Mouse (Mus musculus) stomach, embryonic 14.5 days (tissue): ENCODE results near the gene Perm1. TPM values are rescaled to one million over a fixed set of nuclear protein-coding genes. Genes with fewer than 3 reads are reported as not detected.

Experiments
- ATAC-seq: fragments of 200-750 bp; cut with Nextera tagmentation; 2 replicates; pipeline ENCODE4 v1.8.0; 2017; ENCODE audit warnings: low read depth, moderate TSS enrichment; ENCODE audit not compliant: insufficient number of reproducible peaks, insufficient read depth, low FRiP score
- H3K27ac ChIP-seq: fragments of 300-500 bp; sonication (generic); 2 replicates; pipeline ENCODE4 v1.5.1; 2014; ENCODE audit warnings: mild to moderate bottlenecking, low read length, moderate library complexity, mixed read lengths
- H3K27me3 ChIP-seq: fragments of 300-500 bp; sonication (generic); 2 replicates; pipeline ENCODE4 v1.6.1; 2014; ENCODE audit warnings: low read length, control low read depth, mixed read lengths; ENCODE audit not compliant: control insufficient read depth, insufficient read depth
- H3K36me3 ChIP-seq: fragments of 300-500 bp; sonication (generic); 2 replicates; pipeline ENCODE4 v1.6.1; 2014; ENCODE audit warnings: mild to moderate bottlenecking, control low read depth, low read length, moderate library complexity, mixed read lengths; ENCODE audit not compliant: control insufficient read depth, insufficient read depth
- H3K4me1 ChIP-seq: fragments of 300-500 bp; sonication (generic); 2 replicates; pipeline ENCODE4 v1.6.1; 2014; ENCODE audit warnings: low read length, control low read depth, mixed read lengths; ENCODE audit not compliant: control insufficient read depth, insufficient read depth
- H3K4me2 ChIP-seq: fragments of 300-500 bp; sonication (generic); replicated peaks from 2 replicates; pipeline ENCODE4 v1.6.1; 2014; ENCODE audit warnings: low read depth, low read length, control low read depth
- H3K4me3 ChIP-seq: fragments of 300-500 bp; sonication (generic); 2 replicates; pipeline ENCODE4 v1.5.1; 2014; ENCODE audit warnings: low read depth, low read length, control low read depth
- H3K9ac ChIP-seq: fragments of 300-500 bp; sonication (generic); replicated peaks from 2 replicates; pipeline ENCODE4 v1.6.1; 2014; ENCODE audit warnings: low read depth, mild to moderate bottlenecking, control low read depth, low read length, moderate library complexity, mixed read lengths
- H3K9me3 ChIP-seq: fragments of 300-500 bp; sonication (generic); 2 replicates; pipeline ENCODE4 v1.6.1; 2016; ENCODE audit warnings: low read depth, low read length, control low read depth; ENCODE audit not compliant: control insufficient read depth
- WGBS: fragments of 180-500 bp; shearing (Covaris S2); extraction: QIAGEN DNeasy Blood & Tissue Kit; methylation state at CpG from one replicate; pipeline ENCODE4 v1.1.7; 2014; 5-methylcytosine and 5-hydroxymethylcytosine counted together
- polyA plus RNA-seq: library from polyadenylated mRNA; unstranded; fragments of >200 nt; fragmentation: Nextera tagmentation; extraction: Ambion mirVana; gene quantifications from 2 replicates; pipeline ENCODE4 v1.2.1, GENCODE M21; 2014

The Perm1 gene
- polyA plus RNA-seq, 1 experiment from 2014 or later, result 1.3 TPM

- Histone ChIP-seq H3K4me2 (no peak overlapping the region), H3K9me3 (no peaks in the 10 kb centered on the region), H3K4me1 (peaks cover 2% of the 10 kb centered on the region; the same call in 1 of the 2 replicates), H3K27ac (no peak overlapping the region), H3K27me3 (peaks cover 4% of the 10 kb centered on the region), H3K36me3 (peaks cover 41% of the 10 kb centered on the region), H3K9ac (no peak overlapping the region), H3K4me3 (no peak overlapping the region)
- 58% methylated on average over 11 of the region's 11 CpGs for WGBS
- no peak for ATAC-seq
Measured at GRCm38 (mm10) chr4:156249567-156249966, 33.9 kb downstream of the Perm1 start.

GRCm38 (mm10) chr4:156251081-156251480 is 35.4 kb downstream of the Perm1 start:
- H3K27me3 ChIP-seq, result peaks cover 15% of the 10 kb centered on the region
- H3K36me3 ChIP-seq, result peaks cover 26% of the 10 kb centered on the region
- H3K4me3 ChIP-seq, result no peak overlapping the region
- H3K27ac ChIP-seq, result no peak overlapping the region
- 61% methylated on average over 8 of the region's 8 CpGs for WGBS
- peaks cover 5% of the 10 kb centered on the region; the same call in 1 of the 2 replicates for H3K4me1 ChIP-seq
- no peak overlapping the region for H3K9ac ChIP-seq
- no peak for ATAC-seq
- no peak overlapping the region for H3K4me2 ChIP-seq
- H3K9me3 ChIP-seq, result no peaks in the 10 kb centered on the region

- no peak overlapping the region for H3K4me2 ChIP-seq
- no peak overlapping the region for H3K9ac ChIP-seq
- no peaks in the 10 kb centered on the region for H3K9me3 ChIP-seq
- H3K4me1 ChIP-seq, result peaks cover 5% of the 10 kb centered on the region; the same call in 1 of the 2 replicates
- H3K27ac ChIP-seq, result no peak overlapping the region
- H3K4me3 ChIP-seq, result no peak overlapping the region
- peaks cover 16% of the 10 kb centered on the region for H3K36me3 ChIP-seq
- H3K27me3 ChIP-seq, result peaks cover 15% of the 10 kb centered on the region
- WGBS, result 34% methylated on average over 7 of the region's 7 CpGs
- no peak for ATAC-seq
Measured at GRCm38 (mm10) chr4:156252140-156252539, 36.5 kb downstream of the Perm1 start.

- Histone ChIP-seq H3K4me1 (peaks cover 5% of the 10 kb centered on the region; the same call in 1 of the 2 replicates), H3K9ac (no peak overlapping the region), H3K4me2 (no peak overlapping the region), H3K36me3 (peaks cover 13% of the 10 kb centered on the region), H3K27ac (no peak overlapping the region), H3K4me3 (no peak overlapping the region), H3K9me3 (no peaks in the 10 kb centered on the region), H3K27me3 (peaks cover 15% of the 10 kb centered on the region)
- 50% methylated on average over 3 of the region's 3 CpGs for WGBS
- ATAC-seq, result no peak
Measured at GRCm38 (mm10) chr4:156252619-156253018, 37.0 kb downstream of the Perm1 start.

- peak; percentile 68; the same call in 1 of the 2 replicates for ATAC-seq
- Histone ChIP-seq H3K36me3 (peaks cover 9% of the 10 kb centered on the region), H3K4me2 (no peak overlapping the region), H3K4me1 (peaks cover 5% of the 10 kb centered on the region; the same call in 1 of the 2 replicates), H3K9me3 (no peaks in the 10 kb centered on the region), H3K9ac (no peak overlapping the region), H3K27ac (no peak overlapping the region), H3K27me3 (peaks cover 15% of the 10 kb centered on the region), H3K4me3 (no peak overlapping the region)
- 44% methylated on average over 7 of the region's 7 CpGs for WGBS
Measured at GRCm38 (mm10) chr4:156253043-156253442, 37.4 kb downstream of the Perm1 start.

GRCm38 (mm10) chr4:156254361-156255077 is 38.9 kb downstream of the Perm1 start:
- no peak overlapping the region for H3K9ac ChIP-seq
- peak; percentile 18; the same call in 1 of the 2 replicates for ATAC-seq
- H3K4me1 ChIP-seq, result peaks cover 5% of the 10 kb centered on the region; the same call in 1 of the 2 replicates
- H3K36me3 ChIP-seq, result no peaks in the 10 kb centered on the region
- H3K4me2 ChIP-seq, result peak overlapping the region; percentile 25; the same call in 1 of the 2 replicates
- no peak overlapping the region for H3K27ac ChIP-seq
- no peaks in the 10 kb centered on the region for H3K9me3 ChIP-seq
- WGBS, result 3% methylated on average over 30 of the region's 30 CpGs
- H3K4me3 ChIP-seq, result peak overlapping the region; percentile 1; the same call in 1 of the 2 replicates
- peaks cover 15% of the 10 kb centered on the region for H3K27me3 ChIP-seq

- Histone ChIP-seq H3K27me3 (peaks cover 15% of the 10 kb centered on the region), H3K36me3 (no peaks in the 10 kb centered on the region), H3K4me1 (peaks cover 5% of the 10 kb centered on the region; the same call in 1 of the 2 replicates), H3K9me3 (no peaks in the 10 kb centered on the region), H3K9ac (no peak within 1 kb of the TSS), H3K27ac (no peak within 1 kb of the TSS), H3K4me3 (peak within 1 kb of the TSS; percentile 4; the same call in 1 of the 2 replicates), H3K4me2 (peak within 1 kb of the TSS; percentile 25; the same call in 1 of the 2 replicates)
- 7% methylated on average over 26 of the region's 26 CpGs for WGBS
- peak; percentile 51; the same call in 1 of the 2 replicates for ATAC-seq
Measured at GRCm38 (mm10) chr4:156255078-156255839, 39.6 kb downstream of the Perm1 start, which contains the start of gene Samd11. TSS of gene Samd11 (minus strand) at chr4:156255657.
